Mouse (Mus musculus): ENCODE measurements around the gene Hnrnpul2. TPM values are rescaled to one million over a fixed set of nuclear protein-coding genes. Genes with fewer than 3 reads are reported as not detected.
"Not testable (repeated sequence)": the region's sequence is repeated elsewhere in the genome, so short reads cannot be mapped to it uniquely, and the experiment has no call there.

The Hnrnpul2 gene
- total RNA-seq, 4 experiments from 2014 or later, result 113 to 126 (median 120) TPM

DNA sequence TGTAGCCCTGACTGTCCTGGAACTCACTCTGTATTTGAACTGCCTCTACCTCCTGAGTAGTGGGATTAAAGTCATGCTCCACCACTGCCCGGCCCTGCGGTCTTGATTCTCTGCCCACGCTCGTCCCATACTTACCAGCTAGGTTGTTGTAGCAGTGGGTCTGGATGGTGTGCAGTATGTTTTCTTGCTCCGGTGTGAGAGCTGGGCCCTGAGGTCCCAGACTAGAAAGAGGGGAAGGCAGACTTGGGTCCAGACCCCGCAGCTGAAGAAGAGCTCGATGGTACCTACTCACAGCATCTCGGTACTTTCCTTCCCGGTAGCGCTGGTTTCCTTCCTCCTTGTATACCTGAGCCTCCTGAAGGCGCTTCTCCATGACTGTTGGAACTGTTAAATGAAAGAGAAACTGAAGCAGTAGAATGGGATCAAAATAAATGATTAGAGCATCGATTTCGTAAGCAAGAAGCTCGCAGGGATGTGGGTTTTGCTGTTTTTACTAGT, 1.5 kb upstream of the Hnrnpul2 start:
- no peak for DNase-seq (ENCODE audit: low spot score in 2 of 2)

DNA sequence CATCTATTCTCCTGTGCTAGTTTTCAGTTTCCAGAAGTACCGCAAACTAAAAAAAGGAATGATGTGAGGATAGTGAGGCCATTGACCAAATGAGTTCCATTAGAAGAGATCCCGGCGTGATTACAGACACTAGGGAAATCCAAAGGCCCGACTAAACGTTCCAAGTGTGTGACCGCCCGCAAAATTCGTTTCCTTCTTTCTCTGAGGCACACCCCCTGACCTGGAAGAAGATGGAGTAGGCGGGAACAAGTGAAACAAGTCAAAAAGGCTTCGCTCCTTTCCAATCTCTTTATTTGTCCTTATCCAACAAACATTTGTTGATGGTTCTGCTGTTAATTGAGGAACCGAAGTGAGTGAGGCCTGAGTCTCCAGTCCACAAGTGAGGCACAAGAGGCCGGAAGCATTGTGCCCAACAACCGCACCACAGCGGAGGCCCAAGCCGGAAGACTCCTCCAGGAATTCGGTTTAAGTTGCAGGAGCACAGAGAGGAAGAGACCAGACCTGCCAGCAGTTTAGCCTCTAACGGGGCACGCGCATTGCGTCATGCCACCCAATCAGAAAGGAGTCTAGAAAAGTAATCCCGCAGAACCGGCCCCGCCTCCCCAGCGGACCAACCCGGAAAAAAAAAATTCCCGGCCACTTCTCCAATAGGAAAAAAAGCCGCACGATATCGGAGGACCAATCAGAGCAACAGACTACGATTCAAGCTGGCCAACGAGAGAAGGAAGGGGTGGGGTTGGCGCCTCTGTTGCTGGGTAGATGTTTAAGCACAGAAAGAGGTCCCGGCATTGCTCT, 812 bp upstream of the Hnrnpul2 start, which contains the start of gene Ttc9c:
Ttc9c (minus strand) TSS at position 533 of the 795 bp plus-strand sequence.
- DNase-seq (ENCODE audit: low spot score in 2 of 2), result peak; percentile 97 to 98

DNA sequence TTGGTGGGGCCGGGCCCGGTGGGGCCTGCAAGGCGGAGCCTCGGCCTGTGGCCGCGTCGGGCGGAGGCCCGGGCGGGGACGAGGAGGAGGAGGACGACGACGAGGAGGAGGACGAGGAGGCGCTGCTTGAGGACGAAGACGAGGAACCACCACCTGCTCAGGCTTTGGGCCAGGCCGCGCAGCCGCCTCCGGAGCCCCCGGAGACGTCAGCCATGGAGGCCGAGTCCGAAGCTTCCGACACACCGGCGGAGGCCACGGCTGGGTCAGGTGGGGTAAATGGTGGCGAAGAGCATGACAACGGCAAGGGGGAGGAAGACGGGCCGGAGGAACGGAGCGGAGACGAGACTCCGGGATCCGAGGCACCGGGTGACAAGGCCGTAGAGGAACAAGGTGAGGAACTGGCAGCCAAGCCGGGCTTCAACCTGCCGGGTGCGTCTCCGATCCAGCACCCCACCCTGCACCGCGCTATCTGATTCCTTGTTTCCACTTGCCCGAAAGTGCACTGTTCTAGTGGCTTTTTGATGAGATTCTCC, 680 bp downstream of the Hnrnpul2 start:
- DNase-seq (ENCODE audit: low spot score in 2 of 2), result no peak

DNA sequence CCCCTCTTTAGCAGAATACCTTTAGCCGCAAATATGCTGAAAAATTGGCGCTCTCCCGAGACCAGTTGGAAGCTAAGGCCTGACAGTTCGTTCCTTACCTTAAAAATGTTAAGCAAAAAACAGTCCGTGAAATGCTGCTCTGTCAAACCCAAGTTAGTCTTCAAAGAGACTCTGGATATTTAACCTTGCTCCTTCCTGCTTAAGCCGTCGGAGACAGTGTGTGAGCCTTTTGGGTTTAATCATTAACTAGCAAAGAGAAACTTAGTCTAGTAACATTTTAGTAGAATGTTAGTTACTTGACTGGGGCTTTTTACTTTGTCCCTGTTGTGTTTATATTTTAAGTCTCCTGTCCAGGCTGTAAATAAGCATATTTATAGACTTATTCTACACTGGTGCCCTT, 1.3 kb downstream of the Hnrnpul2 start:
- DNase-seq (ENCODE audit: low spot score in 2 of 2), result no peak

DNA sequence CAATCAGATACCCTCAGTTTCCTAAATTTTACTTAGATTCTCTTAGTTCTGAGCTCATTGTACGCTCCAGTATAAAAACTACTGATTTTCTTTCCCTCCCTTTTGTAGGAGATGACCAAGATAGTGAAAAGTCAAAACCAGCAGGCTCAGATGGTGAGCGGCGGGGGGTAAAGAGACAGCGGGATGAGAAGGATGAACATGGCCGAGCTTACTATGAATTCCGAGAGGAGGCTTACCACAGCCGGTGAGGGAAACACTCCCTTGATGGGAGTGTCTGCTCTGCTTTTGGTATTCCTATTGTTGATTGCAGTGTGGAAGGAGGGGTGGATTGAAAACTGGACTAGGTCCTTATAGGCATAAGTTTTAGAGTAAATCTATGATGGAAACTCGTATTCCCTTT, 2.9 kb downstream of the Hnrnpul2 start:
- no peak for DNase-seq (ENCODE audit: low spot score in 2 of 2)

DNA sequence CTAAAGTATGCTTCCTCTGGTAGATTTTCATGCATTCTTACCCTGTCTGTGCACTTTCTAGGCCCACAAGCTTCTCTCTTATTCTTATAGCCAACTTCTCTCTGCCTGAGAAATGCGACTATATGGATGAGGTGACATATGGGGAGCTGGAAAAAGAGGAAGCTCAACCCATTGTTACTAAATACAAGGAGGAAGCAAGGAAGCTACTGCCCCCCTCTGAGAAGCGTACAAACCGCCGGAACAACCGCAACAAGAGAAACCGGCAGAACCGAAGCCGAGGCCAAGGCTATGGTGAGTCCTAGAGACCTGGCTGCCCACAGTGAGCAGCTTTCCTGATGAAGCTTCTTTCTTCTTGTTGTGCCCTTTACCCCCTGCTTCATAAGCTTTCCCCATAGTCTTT, 9.8 kb downstream of the Hnrnpul2 start, which contains the start of gene AC129217.1:
AC129217.1 (plus strand) TSS at position 114 of the 400 bp plus-strand sequence.
- DNase-seq (ENCODE audit: low spot score in 2 of 2), result no peak

DNA sequence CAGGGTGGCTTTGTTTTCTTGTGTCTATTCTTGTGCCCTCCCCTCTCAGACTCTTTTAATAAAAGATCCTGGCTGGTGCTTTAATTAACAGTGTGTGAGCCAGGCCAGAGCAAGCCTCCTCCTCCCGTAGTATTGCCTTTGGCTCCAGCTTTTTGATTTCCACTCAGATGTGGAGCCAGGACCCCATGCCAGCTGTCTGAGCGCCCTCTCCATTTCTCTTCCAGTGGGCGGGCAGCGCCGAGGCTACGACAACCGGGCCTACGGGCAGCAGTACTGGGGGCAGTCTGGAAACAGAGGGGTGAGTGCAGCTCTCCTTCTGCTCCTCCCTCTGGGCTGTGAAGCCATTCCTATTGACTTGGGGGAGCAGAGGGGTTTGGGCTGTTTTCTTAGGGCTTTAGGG, 10.9 kb downstream of the Hnrnpul2 start:
- no peak for DNase-seq (ENCODE audit: low spot score in 2 of 2)

DNA sequence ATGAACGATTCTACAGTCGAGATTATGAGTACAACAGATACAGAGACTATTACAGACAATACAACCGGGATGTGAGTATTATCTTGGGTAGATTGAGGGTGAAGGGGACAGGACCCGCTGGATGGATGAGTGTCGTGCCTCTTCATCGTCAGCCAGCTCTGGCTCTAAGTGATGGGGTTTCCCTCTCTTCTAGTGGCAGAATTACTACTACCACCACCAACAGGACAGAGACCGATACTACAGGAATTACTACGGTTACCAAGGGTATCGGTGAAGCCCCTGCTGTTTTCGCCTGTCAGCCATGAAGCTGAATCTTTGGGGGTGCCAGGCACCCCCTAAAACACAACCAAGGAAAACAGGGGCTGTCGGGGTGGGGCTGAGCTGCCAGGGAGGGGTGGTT, 11.5 kb downstream of the Hnrnpul2 start:
- DNase-seq (ENCODE audit: low spot score in 2 of 2), result no peak

DNA sequence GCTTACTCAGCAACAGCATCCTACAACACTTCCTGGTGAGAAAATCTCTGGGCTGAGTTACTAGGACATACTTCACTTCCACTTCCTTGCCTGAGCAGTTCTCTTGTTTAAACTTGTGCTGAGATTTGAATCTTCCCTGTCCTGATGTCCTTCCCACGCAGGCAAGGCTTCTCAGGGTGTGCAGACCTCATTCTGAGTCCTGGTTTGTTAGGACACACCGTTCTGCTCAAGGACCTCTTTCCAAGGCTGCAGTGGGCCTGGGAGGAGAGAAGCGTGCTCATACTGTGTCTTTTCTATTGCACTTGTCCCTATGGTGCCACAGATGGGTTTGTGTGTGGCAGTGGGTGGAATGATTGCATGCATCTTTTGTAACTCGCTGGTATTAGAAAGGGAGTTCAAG, 13.2 kb downstream of the Hnrnpul2 start:
- no peak for DNase-seq (ENCODE audit: low spot score in 2 of 2)

DNA sequence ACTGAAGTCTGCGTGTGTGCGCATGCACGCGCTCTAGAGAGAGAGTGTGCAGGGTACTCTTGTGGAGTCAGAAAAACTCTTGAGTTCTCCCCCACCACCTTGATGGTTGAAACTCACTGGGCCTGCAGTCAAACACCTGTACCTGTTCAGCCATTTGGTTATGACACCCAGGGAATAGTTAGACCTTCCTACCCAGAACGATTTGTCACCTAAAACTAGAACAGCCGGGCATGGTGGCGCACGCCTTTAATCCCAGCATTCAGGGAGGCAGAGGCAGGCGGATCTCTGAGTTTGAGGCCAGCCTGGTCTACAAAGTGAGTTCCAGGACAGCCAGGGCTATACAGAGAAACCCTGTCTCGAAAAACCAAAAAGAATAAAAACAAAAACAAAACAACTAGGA, 16.5 kb downstream of the Hnrnpul2 start:
- not testable (repeated sequence) for DNase-seq (ENCODE audit: low spot score in 2 of 2)

DNA sequence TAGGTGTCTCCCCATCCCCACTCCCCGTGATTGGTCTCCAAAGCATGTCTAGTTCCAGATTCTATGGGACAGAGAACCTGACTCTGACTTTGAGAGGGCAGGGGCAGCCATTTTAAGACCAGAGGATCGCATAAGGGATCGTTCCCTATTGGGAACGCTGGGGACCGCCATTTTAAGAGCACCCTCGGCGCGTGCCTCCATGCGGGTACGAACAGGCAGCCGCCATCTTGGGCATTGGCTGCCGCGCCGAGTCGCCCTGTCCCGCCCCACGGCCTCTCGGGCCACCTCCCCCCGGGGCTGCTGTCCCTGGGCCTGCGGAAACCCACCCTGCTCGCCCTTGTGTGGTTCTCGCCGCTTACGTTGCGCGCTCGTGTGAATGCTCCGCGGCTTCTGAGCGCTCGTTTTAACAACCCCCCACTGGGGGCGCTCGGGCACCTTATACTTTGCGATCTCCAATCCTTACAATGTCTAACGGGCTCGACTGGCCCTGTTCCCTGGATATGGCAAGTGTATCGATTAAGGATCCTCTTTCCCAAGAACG, 17.5 kb downstream of the Hnrnpul2 start, which contains the start of gene Bscl2:
Bscl2 (plus strand) TSS at position 217 of the 541 bp plus-strand sequence.
- peak; percentile 87 to 89 for DNase-seq (ENCODE audit: low spot score in 2 of 2)

DNA sequence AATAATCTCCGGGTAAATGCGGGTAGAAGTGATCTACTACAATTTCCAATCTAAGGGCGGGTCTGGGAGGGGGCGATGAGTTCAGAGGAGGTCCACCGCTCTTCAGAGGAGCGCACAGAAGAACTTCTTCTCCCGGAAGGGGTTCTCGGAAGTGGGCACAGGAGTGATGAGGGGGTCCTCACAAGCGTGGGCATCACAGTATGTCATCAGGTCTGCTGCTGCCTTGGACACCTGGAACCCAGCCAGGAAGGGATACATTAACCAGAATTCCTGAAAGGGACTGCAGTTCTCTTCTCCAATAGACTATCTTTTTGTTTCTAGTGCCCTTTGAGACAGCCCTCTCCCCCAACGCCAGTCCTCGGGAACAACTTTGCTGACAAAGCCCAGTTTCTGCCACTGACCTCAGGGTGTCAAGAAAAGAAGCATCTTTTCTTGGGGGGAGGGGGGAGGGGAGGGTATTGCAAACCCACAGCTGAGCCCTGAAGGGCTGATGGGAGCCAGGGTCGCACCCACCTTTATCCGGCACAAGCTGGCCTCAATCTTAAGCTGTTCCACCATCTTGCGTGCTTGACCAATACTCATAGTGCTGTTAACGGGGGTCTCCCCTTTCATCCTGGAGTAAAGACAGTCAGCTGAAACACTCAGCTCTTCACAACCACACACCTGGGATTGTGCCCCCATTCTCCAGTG, 18.4 kb downstream of the Hnrnpul2 start:
- no peak for DNase-seq (ENCODE audit: low spot score in 2 of 2)

DNA sequence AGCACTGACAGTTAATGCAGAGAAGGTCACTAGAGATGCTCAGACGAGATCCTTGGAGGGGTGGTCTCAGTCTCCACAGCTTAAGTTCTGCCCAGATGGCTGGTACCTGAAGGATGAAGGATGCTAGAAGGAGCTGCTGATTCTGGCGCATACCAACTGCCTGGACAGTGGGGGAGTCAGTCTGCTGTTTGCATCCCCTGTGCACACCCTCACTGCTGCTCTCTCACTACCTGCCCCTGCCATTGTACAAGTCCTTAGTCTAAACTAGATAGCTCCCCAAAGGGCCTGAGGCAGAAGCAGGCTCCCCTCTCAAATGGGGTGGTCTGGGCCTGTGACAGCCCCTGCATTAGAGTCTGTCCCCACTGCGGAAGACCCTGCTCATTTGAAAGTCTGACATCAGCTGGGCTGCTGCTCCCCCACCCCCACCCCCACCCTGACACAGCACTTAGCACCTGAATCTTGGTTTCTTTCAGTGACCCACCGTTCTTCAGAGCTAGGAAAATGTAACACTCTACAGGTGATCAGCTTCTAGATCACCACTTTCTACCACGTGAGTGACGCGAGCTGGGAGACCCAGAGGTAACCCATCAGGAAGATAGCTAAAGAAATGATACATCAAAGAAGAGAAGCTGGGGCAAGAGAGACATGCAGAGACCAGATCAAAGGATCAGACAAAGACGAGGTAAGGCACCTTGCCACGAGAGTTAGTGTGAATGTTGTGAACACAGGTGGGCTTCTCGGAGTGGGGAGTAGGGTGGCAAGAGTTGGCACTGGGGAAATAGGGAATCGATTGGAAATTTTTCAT, 19.5 kb downstream of the Hnrnpul2 start, which contains the start of gene Gng3:
Gng3 (minus strand) TSS at position 92 of the 805 bp plus-strand sequence.
- DNase-seq (ENCODE audit: low spot score in 2 of 2), result peak; percentile 85 to 86

DNA sequence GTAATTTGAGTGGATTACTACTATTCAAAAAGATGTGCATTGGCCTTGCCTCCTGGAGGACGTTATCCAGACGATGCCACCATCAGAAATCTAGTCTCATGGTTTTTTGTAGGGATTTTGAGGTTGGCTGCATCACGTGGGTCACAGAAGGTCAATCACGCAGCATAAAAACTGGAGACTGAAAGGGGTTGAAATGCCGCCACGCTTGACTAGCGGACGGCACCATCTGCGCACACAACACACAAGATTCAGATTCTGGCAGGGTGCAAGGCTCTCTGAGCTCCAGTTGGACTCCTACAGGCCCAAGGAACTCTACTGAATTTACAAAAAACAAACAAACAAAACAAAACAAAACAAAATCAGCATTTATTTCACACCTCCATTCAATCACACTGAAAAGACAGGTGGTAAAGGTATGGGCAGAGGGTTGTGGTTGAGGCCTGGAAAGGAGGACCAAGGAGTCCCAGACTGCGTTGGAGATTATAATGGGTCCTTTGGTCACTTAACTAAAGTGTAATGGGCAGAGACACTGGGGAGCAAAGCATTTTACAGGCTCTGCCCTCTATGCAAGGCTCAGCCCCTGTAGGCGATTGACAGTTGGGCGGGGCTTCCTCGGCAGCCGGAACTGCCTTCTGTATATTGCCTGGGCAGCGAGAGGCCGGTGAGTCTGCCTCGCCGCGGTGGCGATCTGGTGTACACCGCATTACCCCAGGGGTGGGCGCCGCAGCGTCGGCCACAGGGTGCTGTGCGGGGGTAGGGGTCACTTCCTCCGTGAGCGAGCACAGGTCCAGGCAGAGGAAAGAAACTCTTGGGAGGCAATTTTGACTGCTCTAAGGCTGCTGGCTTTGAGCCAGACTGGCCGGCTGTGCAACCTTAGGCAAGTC, 20.3 kb downstream of the Hnrnpul2 start:
- peak; percentile 73 for DNase-seq (ENCODE audit: low spot score in 2 of 2)

DNA sequence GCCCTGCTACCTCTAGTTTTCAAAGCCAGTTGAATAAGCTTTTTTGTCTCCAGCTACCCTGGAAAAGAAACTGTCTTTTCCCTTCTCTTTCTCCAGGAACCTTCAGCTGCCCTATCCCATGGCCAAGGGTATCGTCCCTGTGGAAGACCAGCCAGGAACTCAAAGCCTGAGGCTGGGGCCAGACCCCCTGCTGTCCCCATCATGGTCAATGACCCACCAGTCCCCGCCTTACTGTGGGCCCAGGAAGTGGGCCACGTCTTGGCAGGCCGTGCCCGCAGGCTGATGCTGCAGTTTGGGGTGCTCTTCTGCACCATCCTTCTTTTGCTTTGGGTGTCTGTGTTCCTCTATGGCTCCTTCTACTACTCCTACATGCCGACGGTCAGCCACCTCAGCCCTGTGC, 21.2 kb downstream of the Hnrnpul2 start:
- no peak for DNase-seq (ENCODE audit: low spot score in 2 of 2)

DNA sequence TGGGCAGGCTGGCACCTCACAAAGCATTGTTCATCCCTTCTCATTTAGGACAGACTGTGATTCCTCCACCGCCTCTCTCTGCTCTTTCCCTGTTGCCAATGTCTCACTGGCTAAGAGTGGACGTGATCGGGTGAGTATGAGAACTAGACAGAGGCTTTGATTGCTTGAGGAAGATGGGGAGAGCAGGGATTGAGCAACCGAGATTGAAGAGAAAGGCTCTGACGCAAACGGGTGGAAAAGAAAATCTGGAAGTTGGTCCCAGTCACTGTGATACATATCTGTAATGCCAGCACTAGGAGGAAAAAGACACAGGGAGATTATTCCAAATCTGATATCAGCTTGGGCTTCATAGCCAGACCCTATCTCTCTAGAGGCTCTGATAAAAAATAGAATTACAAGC, 23.2 kb downstream of the Hnrnpul2 start:
- DNase-seq (ENCODE audit: low spot score in 2 of 2), result no peak

DNA sequence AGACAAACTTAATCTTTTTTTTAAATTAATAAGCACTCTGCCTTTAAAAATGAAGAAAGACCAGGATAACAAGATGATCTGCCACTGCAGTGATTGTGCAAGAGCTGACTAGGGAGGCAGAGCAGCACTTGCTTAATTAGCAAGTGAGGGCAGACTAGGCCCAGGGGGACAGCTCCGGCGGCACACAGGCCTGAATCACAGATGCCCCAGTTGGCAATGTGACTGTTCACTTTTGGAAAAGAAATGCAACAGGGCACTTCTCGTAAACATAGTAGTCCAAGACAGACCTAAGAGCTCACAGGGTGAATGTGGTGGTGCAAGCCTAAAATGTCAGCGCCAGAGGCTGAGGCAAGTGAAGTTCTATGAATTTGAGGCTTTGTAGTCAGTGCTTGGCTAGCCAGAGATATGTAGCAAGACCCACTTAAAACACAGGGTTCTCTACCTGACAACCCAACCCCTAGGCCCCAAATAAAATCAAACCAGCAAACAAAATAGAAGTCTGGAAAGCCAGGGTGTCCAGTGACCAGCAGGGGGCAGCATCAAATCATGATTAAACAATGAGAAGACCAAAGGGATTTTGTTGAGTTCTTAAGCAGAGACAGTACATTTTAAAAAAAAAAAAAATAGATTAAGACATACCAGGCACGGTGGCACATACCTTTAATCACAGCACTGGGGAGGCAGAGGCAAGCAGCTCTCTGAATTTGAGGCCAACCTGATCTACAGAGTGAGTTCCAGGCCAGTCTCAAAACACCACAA, 24.7 kb downstream of the Hnrnpul2 start:
- peak in 1 of 2 experiments; percentile 80 for DNase-seq (ENCODE audit: low spot score in 2 of 2)

DNA sequence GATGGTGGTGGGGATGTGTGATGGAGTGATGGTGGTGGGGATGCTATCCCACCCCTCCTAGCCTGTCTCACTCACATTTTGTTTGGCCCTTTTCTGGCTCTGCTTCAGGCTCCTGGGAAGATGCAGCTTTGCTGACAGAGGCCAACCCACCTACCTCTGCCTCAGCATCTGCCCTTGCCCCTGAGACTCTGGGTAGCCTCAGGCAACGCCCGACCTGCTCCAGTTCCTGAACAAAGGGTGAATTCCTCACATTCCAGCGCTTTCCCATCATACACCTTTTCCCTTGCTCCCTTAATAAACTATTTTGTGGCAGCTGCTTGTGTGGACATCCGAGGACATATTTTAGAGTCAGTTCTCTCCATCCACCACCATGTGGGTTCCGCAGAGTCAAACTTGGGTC, 28.5 kb downstream of the Hnrnpul2 start:
- DNase-seq (ENCODE audit: low spot score in 2 of 2), result no peak

DNA sequence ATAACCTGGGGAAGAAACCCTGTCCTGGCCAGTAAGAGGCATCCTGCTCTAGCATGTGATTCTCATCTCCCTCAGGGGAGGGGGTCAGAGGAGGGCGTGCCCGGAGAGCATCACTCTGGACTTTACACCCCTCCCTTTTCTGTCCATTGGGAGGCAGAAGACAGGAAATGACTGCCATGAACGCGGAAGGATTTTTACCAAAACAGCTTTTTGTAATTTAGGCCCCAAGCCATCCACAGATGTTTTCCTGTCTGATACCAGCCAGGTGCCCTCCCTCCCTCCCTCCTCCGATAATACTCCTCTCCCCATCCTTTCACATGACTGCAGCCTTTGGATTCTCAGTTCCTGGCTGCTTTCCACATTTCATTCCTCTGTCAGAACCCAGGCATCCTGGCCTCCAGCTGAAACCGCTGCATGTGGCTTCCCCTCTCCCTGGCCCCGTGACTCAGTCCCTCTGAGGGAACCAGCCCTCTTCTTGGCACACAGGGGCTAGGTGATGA, 30.6 kb downstream of the Hnrnpul2 start, which contains the start of gene Lrrn4cl:
Lrrn4cl (plus strand) TSS at position 367 of the 500 bp plus-strand sequence.
- no peak for DNase-seq (ENCODE audit: low spot score in 2 of 2)
